ENCODE assay signal across 9 mouse cellular contexts in the genomic region with DNA sequence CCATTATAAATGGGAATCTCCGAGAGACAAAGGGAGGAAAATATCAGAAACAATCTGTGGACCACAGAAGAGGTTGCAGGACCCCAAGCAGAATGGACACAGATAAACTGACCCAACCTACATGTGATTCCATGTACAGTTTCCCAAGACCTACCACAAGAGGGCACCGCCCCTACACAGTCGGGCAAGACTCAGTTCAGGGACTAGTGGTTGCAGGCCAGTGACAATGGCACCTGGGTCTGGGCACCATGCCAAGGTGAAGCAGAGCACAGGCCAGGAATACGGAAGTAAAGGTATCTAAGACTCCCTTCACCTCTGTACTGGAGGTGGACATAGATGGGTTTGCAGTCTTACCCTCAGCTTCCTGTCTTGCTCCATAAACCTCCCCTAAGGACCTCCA. TPM values are rescaled to one million over a fixed set of nuclear protein-coding genes. Genes with fewer than 3 reads are reported as not detected.
A peak's percentile ranks its signal among the peaks of the same experiment; 100 is the strongest.
DNase-seq lines count a peak whose midpoint lies in the region; TF ChIP-seq lines count a peak whose summit lies in the region.
"Had no signal": no experiment of that assay in that cellular context is flagged by ENCODE, and none has a peak within 500 bp of the region (broad histone marks: within the 10 kb centered on the region; RNA-seq: fewer than 3 reads in every experiment).

No protein-coding gene starts in this region.

- TF ChIP-seq CTCF in left cerebral cortex, adult 2 months (IDR thresholded peaks at IDR 0.05) = peak; percentile 50

- no peak overlapping the region for H3K27ac ChIP-seq in left cerebral cortex, adult 2 months
- H3K27ac ChIP-seq: neural tube, embryonic 13.5 days had no signal

- no peak for DNase-seq in left cerebral cortex, adult 2 months (ENCODE audit: extremely low spot score in 1 of 2, low spot score in 2 of 2)
- DNase-seq in left cerebral cortex, adult 9 months (ENCODE audit: low spot score in 2 of 2) = no peak
- peak; percentile 30 for DNase-seq in NIH3T3 (ENCODE audit: low read depth)
- peak; percentile 6 for DNase-seq in embryo, embryonic 9.5 days (ENCODE audit: extremely low spot score)
- peak; percentile 81 for DNase-seq in large intestine, adult 2 months (ENCODE audit: low read depth, low spot score)
- peak; percentile 53 for DNase-seq in retina, embryonic 14.5 days (ENCODE audit: low spot score)
- DNase-seq in left cerebral cortex, adult 8-10 months (ENCODE audit: low spot score in 2 of 2) = no peak
- DNase-seq in right cerebral cortex, adult 2 months (ENCODE audit: low spot score in 2 of 2) = no peak

- H3K4me3 ChIP-seq in left cerebral cortex, adult 2 months = no peak overlapping the region
- H3K4me3 ChIP-seq: neural tube, embryonic 13.5 days had no signal

- WGBS in large intestine, adult 2 months = 32% methylated on average over 4 of the region's 4 CpGs

- intact Hi-C loops in left cerebral cortex, adult 2 months (cut with DNase I) = no loop called here

RNA-seq across cellular contexts. Expression of a gene that starts 8.8 kb away (rescaled TPM):
- 1 to 10 TPM; 5.5 to 7.0 TPM for total RNA-seq in left cerebral cortex, adult 2 months (2021)
- polyA plus RNA-seq in large intestine, adult 2 months (2012; rRNA removed) = 1.8 and 2.4 TPM in 2 replicates
- total RNA-seq in left cerebral cortex, adult 8-10 months (2022) = 1 to 10 TPM; 7.0 to 8.4 (median 7.8) TPM

RNA-seq across cellular contexts. Expression of a gene that starts 26.3 kb away (rescaled TPM):
- not detected for total RNA-seq in left cerebral cortex, adult 2 months (2021)
- not detected in 2 replicates for polyA plus RNA-seq in large intestine, adult 2 months (2012; rRNA removed)
- not detected for total RNA-seq in left cerebral cortex, adult 8-10 months (2022)
- polyA plus RNA-seq: neural tube, embryonic 13.5 days had no signal

RNA-seq across cellular contexts. Expression of a gene that starts 29.5 kb away (rescaled TPM):
- total RNA-seq in left cerebral cortex, adult 2 months (2021) = 1 to 10 TPM; 6.4 to 7.1 TPM
- polyA plus RNA-seq in large intestine, adult 2 months (2012; rRNA removed) = 44.2 and 65.4 TPM in 2 replicates
- 1 to 10 TPM; 5.4 to 7.8 (median 5.7) TPM for total RNA-seq in left cerebral cortex, adult 8-10 months (2022)

RNA-seq across cellular contexts. Expression of a gene that starts 29.8 kb away (rescaled TPM):
- total RNA-seq in left cerebral cortex, adult 2 months (2021) = 10 to 100 TPM; 31.6 to 36.1 TPM
- 105 and 202 TPM in 2 replicates for polyA plus RNA-seq in large intestine, adult 2 months (2012; rRNA removed)
- total RNA-seq in left cerebral cortex, adult 8-10 months (2022) = 10 to 100 TPM; 37.6 to 43.0 (median 39.8) TPM

RNA-seq across cellular contexts. Expression of a gene that starts 36.3 kb away (rescaled TPM):
- 10 to 100 TPM; 37.6 to 40.9 TPM for total RNA-seq in left cerebral cortex, adult 2 months (2021)
- 30.8 and 31.3 TPM in 2 replicates for polyA plus RNA-seq in large intestine, adult 2 months (2012; rRNA removed)
- 10 to 100 TPM; 32.1 to 43.1 (median 38.2) TPM for total RNA-seq in left cerebral cortex, adult 8-10 months (2022)

Comparison
In these comparisons a context has a peak if more than half of its experiments do, and no peak if none do; other contexts are left out.
1. DNase-seq: peak in NIH3T3 (single experiment), embryo, embryonic 9.5 days (single experiment), large intestine, adult 2 months (single experiment) and retina, embryonic 14.5 days (single experiment); none in left cerebral cortex, adult 2 months (0 of 2), left cerebral cortex, adult 9 months (0 of 2), left cerebral cortex, adult 8-10 months (0 of 2) and right cerebral cortex, adult 2 months (0 of 2).